Mouse (Mus musculus) adrenal gland, adult 18-20 months (tissue): ENCODE data around the gene Zp2. TPM values are rescaled to one million over a fixed set of nuclear protein-coding genes. Genes with fewer than 3 reads are reported as not detected.

Experiments used
- total RNA-seq, 2 experiments: library from RNA; stranded (reverse); gene quantifications; 1 replicate in 1 of 2; 2 replicates in 1 of 2; pipeline ENCODE4 v1.2.3; 2021

Gene Zp2
- total RNA-seq, 2 experiments from 2014 or later, result not detected

Other genes with a start within 250 kb of the Zp2 start
- 1 to 10 TPM; 7.4 to 8.9 TPM for gene Lyrm1, start 249.4 kb downstream of the Zp2 start, total RNA-seq
- gene Dcun1d3, start 249.0 kb downstream of the Zp2 start, total RNA-seq, result 10 to 100 TPM; 39.2 to 43.1 TPM
- under 1 TPM; 0.03 to 0.26 TPM for gene Dnah3, start 50.0 kb downstream of the Zp2 start, total RNA-seq
- 100 to 1,000 TPM in 1 of 2 experiments, 10 to 100 TPM in 1; 74.7 to 102 TPM for gene Tmem159, start 42.9 kb downstream of the Zp2 start, total RNA-seq
- under 1 TPM; 0.22 to 0.33 TPM for gene Anks4b, start 28.6 kb upstream of the Zp2 start, total RNA-seq
- 1 to 10 TPM; 1.2 to 3.6 TPM for gene Crym, start 56.8 kb upstream of the Zp2 start, total RNA-seq
- gene Abca14, start 58.7 kb upstream of the Zp2 start, total RNA-seq, result not detected
- not detected for gene Abca15, start 183.4 kb upstream of the Zp2 start, total RNA-seq